Mouse (Mus musculus): ENCODE measurements around the gene Nrbf2. TPM values are rescaled to one million over a fixed set of nuclear protein-coding genes. Genes with fewer than 3 reads are reported as not detected.

Gene Nrbf2
- polyA plus RNA-seq (2012; fragmentation: generic; extraction: Trizol), result 16.8 TPM

DNA sequence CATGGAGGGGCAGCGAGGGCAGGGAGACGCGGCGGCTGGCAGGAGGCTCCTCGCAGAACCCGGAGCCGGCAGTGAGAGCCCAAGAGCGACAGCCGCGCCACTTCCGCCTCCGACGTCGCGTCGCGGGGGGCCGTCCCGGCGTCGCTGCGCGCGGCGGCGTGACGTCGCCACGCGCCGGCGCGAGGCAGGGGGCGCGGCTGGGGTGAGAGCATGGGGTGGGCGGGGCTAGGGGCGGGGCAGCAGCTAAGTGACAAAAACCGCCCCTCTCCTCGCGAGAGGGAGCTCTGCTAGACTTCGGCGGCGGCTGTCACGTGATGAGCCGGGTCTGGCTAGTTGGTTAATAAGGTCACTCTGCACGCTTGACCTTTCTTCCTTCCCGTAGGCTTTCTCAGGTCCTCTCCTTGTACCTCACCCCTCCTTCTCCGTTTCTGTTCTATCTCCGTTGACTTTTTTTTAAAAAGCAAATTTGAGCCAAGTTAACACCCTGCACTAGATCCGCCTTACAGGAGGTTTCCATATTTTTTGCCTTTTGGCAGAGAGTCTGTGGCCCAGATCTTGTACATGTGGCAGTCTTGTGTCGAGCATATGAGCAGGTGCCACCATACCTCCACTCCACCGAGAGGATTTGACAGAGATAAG lies at the start of gene Nrbf2:
Gene Nrbf2, minus strand, starts transcription at position 130 of the 639 bp plus-strand sequence.
- Histone ChIP-seq H3K27me3 (ENCODE audit: control insufficient read depth, insufficient read depth, insufficient read length) (no peaks in the 10 kb centered on the region), H3K79me2 (ENCODE audit: control insufficient read depth, insufficient read depth) (peaks cover 43% of the 10 kb centered on the region), H3K4me3 (peak within 1 kb of the TSS; percentile 60), H3ac (ENCODE audit: control insufficient read depth, insufficient read length) (peak within 1 kb of the TSS; percentile 87), H3K36me3 (ENCODE audit: control insufficient read depth, insufficient read depth) (no peaks in the 10 kb centered on the region), H3K4me2 (ENCODE audit: low read depth) (peak within 1 kb of the TSS; percentile 97)
- TF ChIP-seq POLR2AphosphoS2 (IDR thresholded peaks at IDR 0.05; ENCODE audit: insufficient read length, low read depth) (peak; percentile 0), REST (IDR thresholded peaks at IDR 0.05; ENCODE audit: insufficient read depth, insufficient read length) (no peak), USF1 (IDR thresholded peaks at IDR 0.05; ENCODE audit: low read depth) (peak; percentile 95), POLR2A (IDR thresholded peaks at IDR 0.05; ENCODE audit: insufficient read length, low read depth) (peak; percentile 65), TCF12 (IDR thresholded peaks at IDR 0.05; ENCODE audit: insufficient read depth, poor library complexity, severe bottlenecking) (no peak)

DNA sequence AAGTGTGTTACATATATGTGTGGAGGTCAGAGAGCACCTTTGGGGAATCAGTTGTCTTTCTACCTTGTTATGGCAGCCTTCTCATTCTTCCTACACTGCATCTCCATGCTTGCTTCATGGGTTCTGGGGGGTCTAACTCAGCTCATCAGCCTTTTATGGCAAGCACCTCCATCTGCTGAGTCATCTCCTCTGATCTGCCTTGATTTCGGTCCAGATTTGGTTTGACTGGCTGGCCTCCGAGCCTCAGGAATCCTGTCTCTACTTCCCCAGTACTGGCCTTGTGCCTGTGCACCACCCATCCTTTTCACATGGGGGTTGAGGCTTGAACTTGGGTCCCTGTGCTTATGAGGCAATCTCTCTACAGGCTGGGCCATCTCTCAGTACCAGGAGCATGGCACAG lies 45.5 kb upstream of the Nrbf2 start:
- Histone ChIP-seq H3K79me2 (ENCODE audit: control insufficient read depth, insufficient read depth) (no peaks in the 10 kb centered on the region), H3ac (ENCODE audit: control insufficient read depth, insufficient read length) (no peak overlapping the region), H3K36me3 (ENCODE audit: control insufficient read depth, insufficient read depth) (no peaks in the 10 kb centered on the region), H3K4me3 (no peak overlapping the region), H3K27me3 (ENCODE audit: control insufficient read depth, insufficient read depth, insufficient read length) (no peaks in the 10 kb centered on the region), H3K4me2 (ENCODE audit: low read depth) (no peak overlapping the region)
- TF ChIP-seq POLR2AphosphoS2 (IDR thresholded peaks at IDR 0.05; ENCODE audit: insufficient read length, low read depth) (no peak), POLR2A (IDR thresholded peaks at IDR 0.05; ENCODE audit: insufficient read length, low read depth) (no peak), REST (IDR thresholded peaks at IDR 0.05; ENCODE audit: insufficient read depth, insufficient read length) (no peak), MYOD1 (IDR thresholded peaks at IDR 0.05; ENCODE audit: control insufficient read depth in 1 of 3, insufficient read length in 2 of 3, low read depth in 2 of 3) (no peak), MAX (IDR thresholded peaks at IDR 0.05; ENCODE audit: low read depth) (no peak), SRF (IDR thresholded peaks at IDR 0.05; ENCODE audit: control insufficient read depth, insufficient read length, low read depth) (no peak), TCF12 (IDR thresholded peaks at IDR 0.05; ENCODE audit: insufficient read depth, poor library complexity, severe bottlenecking) (no peak), USF1 (IDR thresholded peaks at IDR 0.05; ENCODE audit: low read depth) (no peak), CEBPB (IDR thresholded peaks at IDR 0.05; ENCODE audit: insufficient read depth, poor library complexity, severe bottlenecking) (no peak), E2F4 (IDR thresholded peaks at IDR 0.05; ENCODE audit: insufficient read depth) (no peak), TCF3 (IDR thresholded peaks at IDR 0.05; ENCODE audit: insufficient read length, low read depth) (no peak), MYOG (IDR thresholded peaks at IDR 0.05; ENCODE audit: control insufficient read depth in 1 of 3, insufficient read depth in 1 of 3, insufficient read length in 2 of 3, low read depth in 2 of 3) (no peak)

DNA sequence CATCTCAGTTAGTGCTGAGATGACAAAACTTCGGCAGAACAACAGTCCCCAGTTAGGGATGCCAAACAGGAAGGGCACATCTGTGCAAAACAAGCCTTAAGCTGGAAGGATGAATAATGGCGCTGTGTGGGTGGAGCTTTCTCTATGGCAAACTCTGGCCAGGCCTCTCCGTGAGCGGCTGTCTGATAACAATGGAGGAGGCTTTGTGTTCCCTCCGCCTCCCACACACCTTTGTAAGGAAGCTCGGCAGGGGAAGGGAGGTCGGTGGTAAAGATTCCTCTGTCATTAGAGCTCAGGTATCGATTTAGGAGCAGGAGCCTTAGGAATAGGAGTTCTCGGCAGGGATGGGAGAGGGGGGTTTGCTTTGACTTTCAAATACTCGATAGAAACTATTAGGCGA lies 44.6 kb upstream of the Nrbf2 start:
- no peaks in the 10 kb centered on the region for H3K79me2 ChIP-seq (ENCODE audit: control insufficient read depth, insufficient read depth)
- no peaks in the 10 kb centered on the region for H3K36me3 ChIP-seq (ENCODE audit: control insufficient read depth, insufficient read depth)
- no peak overlapping the region for H3K4me2 ChIP-seq (ENCODE audit: low read depth)
- no peak overlapping the region for H3K4me3 ChIP-seq
- TF ChIP-seq CEBPB (IDR thresholded peaks at IDR 0.05; ENCODE audit: insufficient read depth, poor library complexity, severe bottlenecking), result no peak
- TF ChIP-seq POLR2AphosphoS2 (IDR thresholded peaks at IDR 0.05; ENCODE audit: insufficient read length, low read depth), result no peak
- H3ac ChIP-seq (ENCODE audit: control insufficient read depth, insufficient read length), result no peak overlapping the region
- no peaks in the 10 kb centered on the region for H3K27me3 ChIP-seq (ENCODE audit: control insufficient read depth, insufficient read depth, insufficient read length)

GRCm38 (mm10) chr10:67328208-67328607 lies 43.1 kb upstream of the Nrbf2 start:
- H3K4me2 ChIP-seq (ENCODE audit: low read depth), result no peak overlapping the region
- no peak overlapping the region for H3K4me3 ChIP-seq
- no peaks in the 10 kb centered on the region for H3K36me3 ChIP-seq (ENCODE audit: control insufficient read depth, insufficient read depth)
- no peaks in the 10 kb centered on the region for H3K27me3 ChIP-seq (ENCODE audit: control insufficient read depth, insufficient read depth, insufficient read length)
- no peak overlapping the region for H3ac ChIP-seq (ENCODE audit: control insufficient read depth, insufficient read length)
- no peaks in the 10 kb centered on the region for H3K79me2 ChIP-seq (ENCODE audit: control insufficient read depth, insufficient read depth)
- no peak for TF ChIP-seq E2F4 (IDR thresholded peaks at IDR 0.05; ENCODE audit: insufficient read depth)
- TF ChIP-seq TCF12 (IDR thresholded peaks at IDR 0.05; ENCODE audit: insufficient read depth, poor library complexity, severe bottlenecking), result no peak
- no peak for TF ChIP-seq CEBPB (IDR thresholded peaks at IDR 0.05; ENCODE audit: insufficient read depth, poor library complexity, severe bottlenecking)
- TF ChIP-seq MAX (IDR thresholded peaks at IDR 0.05; ENCODE audit: low read depth), result no peak
- TF ChIP-seq POLR2A (IDR thresholded peaks at IDR 0.05; ENCODE audit: insufficient read length, low read depth), result no peak
- no peak for TF ChIP-seq REST (IDR thresholded peaks at IDR 0.05; ENCODE audit: insufficient read depth, insufficient read length)
- no peak for TF ChIP-seq TCF3 (IDR thresholded peaks at IDR 0.05; ENCODE audit: insufficient read length, low read depth)
- TF ChIP-seq USF1 (IDR thresholded peaks at IDR 0.05; ENCODE audit: low read depth), result no peak
- no peak for TF ChIP-seq MYOG (IDR thresholded peaks at IDR 0.05; ENCODE audit: control insufficient read depth in 1 of 3, insufficient read depth in 1 of 3, insufficient read length in 2 of 3, low read depth in 2 of 3)
- no peak for TF ChIP-seq POLR2AphosphoS2 (IDR thresholded peaks at IDR 0.05; ENCODE audit: insufficient read length, low read depth)
- no peak for TF ChIP-seq MYOD1 (IDR thresholded peaks at IDR 0.05; ENCODE audit: control insufficient read depth in 1 of 3, insufficient read length in 2 of 3, low read depth in 2 of 3)
- no peak for TF ChIP-seq SRF (IDR thresholded peaks at IDR 0.05; ENCODE audit: control insufficient read depth, insufficient read length, low read depth)

- Histone ChIP-seq H3K36me3 (ENCODE audit: control insufficient read depth, insufficient read depth) (no peaks in the 10 kb centered on the region), H3K4me3 (no peak overlapping the region), H3K4me2 (ENCODE audit: low read depth) (no peak overlapping the region), H3ac (ENCODE audit: control insufficient read depth, insufficient read length) (no peak overlapping the region), H3K27me3 (ENCODE audit: control insufficient read depth, insufficient read depth, insufficient read length) (no peaks in the 10 kb centered on the region), H3K79me2 (ENCODE audit: control insufficient read depth, insufficient read depth) (no peaks in the 10 kb centered on the region)
- no peak for TF ChIP-seq USF1 (IDR thresholded peaks at IDR 0.05; ENCODE audit: low read depth)
- TF ChIP-seq MYOG (IDR thresholded peaks at IDR 0.05; ENCODE audit: control insufficient read depth in 1 of 3, insufficient read depth in 1 of 3, insufficient read length in 2 of 3, low read depth in 2 of 3), result no peak
- TF ChIP-seq TCF12 (IDR thresholded peaks at IDR 0.05; ENCODE audit: insufficient read depth, poor library complexity, severe bottlenecking), result no peak
- TF ChIP-seq SRF (IDR thresholded peaks at IDR 0.05; ENCODE audit: control insufficient read depth, insufficient read length, low read depth), result no peak
- TF ChIP-seq E2F4 (IDR thresholded peaks at IDR 0.05; ENCODE audit: insufficient read depth), result no peak
- no peak for TF ChIP-seq POLR2AphosphoS2 (IDR thresholded peaks at IDR 0.05; ENCODE audit: insufficient read length, low read depth)
- TF ChIP-seq MYOD1 (IDR thresholded peaks at IDR 0.05; ENCODE audit: control insufficient read depth in 1 of 3, insufficient read length in 2 of 3, low read depth in 2 of 3), result no peak
- no peak for TF ChIP-seq REST (IDR thresholded peaks at IDR 0.05; ENCODE audit: insufficient read depth, insufficient read length)
- no peak for TF ChIP-seq POLR2A (IDR thresholded peaks at IDR 0.05; ENCODE audit: insufficient read length, low read depth)
- TF ChIP-seq CEBPB (IDR thresholded peaks at IDR 0.05; ENCODE audit: insufficient read depth, poor library complexity, severe bottlenecking), result no peak
- TF ChIP-seq MAX (IDR thresholded peaks at IDR 0.05; ENCODE audit: low read depth), result no peak
- TF ChIP-seq TCF3 (IDR thresholded peaks at IDR 0.05; ENCODE audit: insufficient read length, low read depth), result no peak
Measured at GRCm38 (mm10) chr10:67324036-67324435, 38.9 kb upstream of the Nrbf2 start.

All from myocyte (in vitro differentiated cells).